Mouse (Mus musculus): Measurements from ENCODE around the gene Nolc1. TPM values are rescaled to one million over a fixed set of nuclear protein-coding genes. Genes with fewer than 3 reads are reported as not detected.
"Not testable (repeated sequence)": the region's sequence is repeated elsewhere in the genome, so short reads cannot be mapped to it uniquely, and the experiment has no call there.

Gene Nolc1
- total RNA-seq, 2 experiments from 2014 or later = 47.8 to 56.4 TPM

DNA sequence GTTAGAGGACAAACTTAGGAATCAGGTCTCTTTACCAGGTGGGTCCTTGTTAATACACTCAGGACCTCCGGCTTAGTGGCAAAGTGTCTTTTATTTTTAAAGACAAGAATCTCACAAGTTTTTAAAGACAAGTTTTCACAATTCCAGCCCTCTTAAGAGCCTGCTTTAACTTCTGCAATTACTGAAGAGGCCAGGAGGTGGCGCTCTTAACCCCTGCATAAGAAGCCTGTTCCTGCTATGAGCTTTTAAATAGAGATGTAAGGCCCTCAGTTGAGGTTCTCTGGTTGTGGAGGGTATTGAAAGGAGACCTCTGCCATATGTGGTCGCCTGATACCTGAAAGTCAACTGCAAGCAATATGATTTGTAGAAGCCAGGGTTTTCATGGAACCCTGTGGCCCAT, 10.7 kb downstream of the Nolc1 start:
- intact Hi-C loops (cut with DNase I) = loop anchor here (10.0 kb wide), 1 partner anchor 168 kb away; no protein-coding TSS in a partner anchor
- peak; percentile 43 for DNase-seq

DNA sequence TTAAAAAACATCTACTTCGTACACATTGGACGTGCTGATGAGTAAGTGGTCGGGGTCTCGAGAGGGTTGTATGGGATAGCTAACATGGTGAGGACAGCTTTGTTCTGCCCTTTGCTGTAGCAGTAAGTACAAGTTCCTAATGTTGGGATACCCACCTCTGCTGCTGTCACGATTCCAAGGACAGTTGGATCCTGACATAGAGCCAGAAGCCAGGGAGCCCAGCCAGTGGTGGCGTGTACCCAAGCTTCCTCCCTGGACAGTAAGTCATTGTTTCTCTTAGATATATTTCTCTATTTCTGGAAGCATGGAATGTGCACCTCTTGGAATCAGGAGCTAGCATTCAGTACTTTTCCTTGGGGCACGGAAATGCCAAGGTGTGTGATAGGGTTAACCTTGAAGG, 12.2 kb downstream of the Nolc1 start:
- intact Hi-C loops (cut with DNase I) = loop anchor here (10.0 kb wide), 1 partner anchor 167 kb away; no protein-coding TSS in a partner anchor
- no peak for DNase-seq

DNA sequence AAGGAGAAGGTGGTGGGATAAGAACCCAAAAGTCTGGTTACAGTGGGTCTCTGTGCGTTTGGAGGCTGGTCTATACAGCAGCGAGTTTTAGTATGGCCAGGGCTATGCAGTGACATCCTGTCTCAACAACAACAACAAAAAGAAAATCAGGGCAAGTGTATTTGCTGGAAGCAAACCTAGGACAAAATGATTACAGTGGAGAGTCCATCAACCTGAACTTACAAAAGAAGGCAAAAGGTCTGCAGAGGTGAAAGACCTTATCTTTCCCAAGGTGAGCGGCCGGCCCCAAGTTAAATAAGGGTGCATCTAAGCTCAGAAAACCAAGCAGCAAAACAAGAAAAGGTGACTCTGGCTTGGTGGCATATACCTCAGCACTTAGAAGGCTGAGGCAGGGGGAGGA, 16.0 kb downstream of the Nolc1 start:
- no peak for DNase-seq
- intact Hi-C loops (cut with DNase I) = no loop called here

DNA sequence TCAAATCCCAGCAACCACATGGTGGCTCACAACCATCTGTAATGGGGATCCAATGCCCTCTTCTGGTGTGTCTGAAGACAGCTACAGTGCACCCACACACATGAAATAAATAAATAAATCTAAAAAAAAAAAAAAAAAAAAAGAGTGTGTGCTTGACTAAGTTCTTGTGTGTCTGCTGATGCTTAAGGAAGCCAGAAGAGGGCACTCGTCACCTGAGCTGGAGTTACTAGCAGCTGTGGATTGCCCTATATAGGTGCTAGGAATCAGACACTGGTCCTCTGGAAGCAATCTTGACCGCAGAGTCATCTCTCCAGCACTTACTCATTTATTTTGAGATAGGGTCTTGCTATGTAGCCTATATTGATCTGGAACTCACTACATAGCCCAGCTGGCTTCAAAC, 18.5 kb downstream of the Nolc1 start:
- intact Hi-C loops (cut with DNase I) = no loop called here
- no peak for DNase-seq

DNA sequence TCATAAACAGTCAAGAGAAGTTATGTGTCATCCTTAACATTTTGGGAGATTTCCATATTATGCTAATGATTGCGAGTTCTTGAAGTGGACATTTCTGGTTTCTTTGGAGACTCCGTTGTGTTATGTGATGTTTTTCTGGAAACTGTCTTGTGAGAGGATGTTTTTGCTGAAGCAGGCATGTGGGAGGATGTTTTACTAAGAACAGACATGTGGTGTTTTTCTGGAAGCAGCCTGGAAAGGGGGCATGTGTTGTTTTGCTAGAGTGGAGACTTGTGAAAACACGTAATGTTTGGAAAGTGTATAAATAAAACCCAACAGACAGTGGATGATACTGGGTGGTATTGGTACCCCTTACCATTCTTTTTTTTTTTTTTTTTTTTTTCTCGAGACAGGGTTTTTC, 19.6 kb downstream of the Nolc1 start:
- intact Hi-C loops (cut with DNase I) = no loop called here
- DNase-seq = no peak

DNA sequence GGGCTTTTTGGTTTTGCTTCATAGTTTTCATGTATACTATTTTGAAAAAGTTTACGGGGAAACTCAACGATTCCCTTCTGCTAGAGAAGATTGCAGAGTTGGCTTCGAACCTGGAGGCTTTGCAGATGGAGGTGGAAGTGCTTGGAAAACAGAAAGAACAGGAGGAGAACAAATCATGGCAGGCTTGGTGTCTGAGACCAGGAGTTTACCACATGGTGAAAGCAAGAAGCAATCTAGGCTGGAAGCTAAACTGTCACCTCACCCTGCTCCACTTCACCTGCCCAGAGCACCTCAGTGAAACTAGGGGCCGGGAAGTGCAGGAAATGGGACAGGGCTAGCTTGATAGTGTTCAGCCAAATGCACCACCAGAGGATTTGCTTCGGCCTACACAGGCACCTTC, 20.7 kb downstream of the Nolc1 start:
- no peak for DNase-seq
- intact Hi-C loops (cut with DNase I) = no loop called here

DNA sequence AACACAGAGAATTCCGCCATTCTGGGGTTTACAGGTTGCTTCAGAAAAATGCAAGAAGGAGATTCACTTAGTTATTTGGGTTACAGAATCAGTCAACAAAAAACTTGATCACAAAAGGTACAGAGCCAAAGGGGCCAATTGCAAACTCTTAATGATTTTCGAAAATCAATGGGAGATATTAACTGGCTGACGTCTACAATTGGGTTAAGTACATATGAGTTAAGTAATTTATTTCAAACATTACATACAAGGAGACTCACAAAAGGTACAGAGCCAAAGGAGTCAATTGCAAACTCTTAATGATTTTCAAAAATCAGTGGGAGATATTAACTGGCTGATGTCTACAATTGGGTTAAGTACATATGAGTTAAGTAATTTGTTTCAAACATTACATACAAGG, 23.9 kb downstream of the Nolc1 start:
- intact Hi-C loops (cut with DNase I) = no loop called here
- no peak for DNase-seq

DNA sequence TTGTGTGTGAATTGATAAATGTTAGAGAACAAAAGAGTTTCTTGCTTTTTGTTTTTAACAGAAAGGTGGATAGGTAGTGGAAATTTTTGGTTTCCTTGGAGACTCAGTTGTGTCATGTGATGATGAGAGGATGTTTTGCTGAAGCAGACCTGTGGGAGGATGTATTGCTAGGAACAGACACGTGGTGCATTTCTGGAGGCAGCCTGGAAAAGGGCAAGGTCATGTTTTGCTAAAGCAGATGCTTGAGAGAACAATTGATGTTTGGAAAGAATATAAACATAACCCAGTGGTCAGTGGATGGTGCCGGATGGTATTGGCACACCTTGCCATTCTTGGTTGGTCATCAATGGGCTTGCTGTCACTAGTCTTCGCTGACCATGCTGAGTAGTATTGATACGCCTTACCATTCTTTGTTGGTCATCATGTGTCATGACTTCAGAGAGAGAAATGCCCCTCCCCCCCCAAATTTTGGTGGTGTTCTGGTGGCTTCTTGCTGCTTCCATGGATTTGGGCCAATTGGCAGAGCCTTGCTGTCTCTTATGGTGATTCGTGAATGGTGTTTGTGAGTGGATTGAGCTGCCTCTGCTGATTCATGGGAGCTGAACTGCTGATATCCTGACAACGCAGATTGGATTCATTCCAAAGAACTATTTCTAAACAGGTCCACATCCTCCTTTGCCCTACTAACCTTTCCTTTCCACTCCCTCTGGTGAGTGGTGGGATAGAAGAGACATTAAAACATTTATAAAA, 27.9 kb downstream of the Nolc1 start:
- intact Hi-C loops (cut with DNase I) = no loop called here
- peak; percentile 7 for DNase-seq

DNA sequence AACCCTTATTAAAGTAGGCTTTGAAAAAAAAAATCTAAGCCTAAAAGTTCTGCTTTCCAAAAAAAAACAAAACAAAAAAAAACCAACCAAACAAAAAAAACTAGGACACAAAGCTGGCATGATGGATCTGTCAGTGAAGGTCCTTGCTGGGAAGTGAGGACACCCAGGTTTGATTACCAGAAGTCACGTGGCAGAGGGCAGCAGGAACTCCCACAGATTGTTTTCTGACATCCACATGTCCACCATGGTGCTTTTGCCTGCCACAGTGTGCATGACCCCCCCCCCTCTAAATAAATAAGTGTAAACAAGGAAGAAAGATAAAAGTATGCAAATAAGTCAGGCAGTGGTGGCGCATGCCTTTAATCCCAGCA, 28.5 kb downstream of the Nolc1 start:
- intact Hi-C loops (cut with DNase I) = no loop called here
- DNase-seq = no peak

DNA sequence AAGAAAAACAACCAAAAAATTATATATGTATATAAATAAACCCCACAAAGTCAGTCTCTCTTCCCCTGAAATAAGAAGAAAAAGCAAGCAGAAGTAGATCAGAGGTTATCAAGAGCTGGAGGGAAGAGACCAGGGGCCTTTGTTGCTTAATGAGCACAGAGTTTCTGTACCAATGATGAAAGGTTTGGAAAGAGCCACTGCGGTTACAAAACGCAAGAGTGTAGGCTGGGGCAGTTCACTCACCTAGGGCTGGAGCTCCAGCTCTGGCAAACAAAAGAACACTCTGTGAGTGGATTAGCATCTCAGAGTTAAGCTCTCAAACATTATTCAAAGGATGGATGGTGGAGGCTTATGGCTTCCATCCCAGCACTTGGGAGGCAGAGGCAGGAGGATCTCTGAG, 34.6 kb downstream of the Nolc1 start:
- intact Hi-C loops (cut with DNase I) = no loop called here
- DNase-seq = no peak

DNA sequence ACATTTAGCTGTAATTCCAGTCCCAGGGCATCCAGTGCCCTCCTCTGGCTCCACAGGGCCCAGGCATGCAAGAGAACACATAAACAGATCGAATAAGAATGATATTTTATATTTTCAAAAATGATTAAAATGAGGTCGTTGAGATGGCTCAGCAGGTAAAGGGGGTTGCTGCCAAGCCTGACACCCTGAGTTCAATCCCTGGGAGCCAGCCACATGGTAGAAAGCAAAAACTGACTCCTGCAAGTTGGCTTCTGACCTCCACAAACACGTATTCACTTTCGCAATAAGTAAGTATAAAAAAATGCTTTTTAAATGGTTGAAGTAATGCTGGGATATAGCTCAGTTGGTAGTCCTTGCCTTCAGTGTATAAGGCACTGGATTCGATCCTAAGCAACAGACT, 35.1 kb downstream of the Nolc1 start:
- no peak for DNase-seq
- intact Hi-C loops (cut with DNase I) = no loop called here

DNA sequence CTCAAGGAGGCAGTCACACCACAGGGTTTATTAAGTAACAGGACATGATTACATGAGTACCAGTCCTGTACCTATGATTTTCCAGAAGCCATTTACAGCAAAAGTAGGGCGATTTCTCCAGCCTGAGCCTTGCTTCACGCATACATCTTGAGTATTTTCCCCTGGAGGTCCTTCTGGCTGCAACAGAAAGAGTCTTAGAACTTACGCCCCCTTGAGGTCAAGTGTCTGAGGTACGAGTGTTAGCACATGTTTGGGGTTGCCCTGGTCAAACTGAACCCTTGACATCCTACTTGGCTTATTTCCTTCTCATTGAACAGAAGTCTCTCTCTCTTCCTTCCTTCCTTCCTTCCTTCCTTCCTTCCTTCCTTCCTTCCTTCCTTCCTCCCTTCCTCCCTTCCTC, 39.0 kb downstream of the Nolc1 start:
- DNase-seq = no peak
- intact Hi-C loops (cut with DNase I) = no loop called here

DNA sequence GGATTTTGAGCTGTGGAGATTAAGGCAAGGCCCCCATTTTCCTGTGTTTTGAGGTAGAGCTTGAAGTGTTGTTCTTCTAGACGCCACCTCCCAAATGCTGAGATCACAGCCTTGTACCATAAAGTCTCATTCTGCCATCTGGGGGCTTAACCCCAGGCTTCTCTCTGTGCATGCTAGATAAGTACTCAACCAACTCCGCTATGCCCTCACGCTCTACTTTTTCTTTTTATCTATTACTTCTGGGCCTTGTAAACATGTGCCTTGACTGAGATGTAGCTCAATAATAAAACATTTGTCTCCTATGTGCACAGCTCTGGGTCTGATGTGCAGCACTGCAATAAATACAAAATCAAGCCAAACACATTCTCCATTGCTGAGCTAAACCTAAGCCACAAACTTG, 43.8 kb downstream of the Nolc1 start:
- intact Hi-C loops (cut with DNase I) = no loop called here
- no peak for DNase-seq

DNA sequence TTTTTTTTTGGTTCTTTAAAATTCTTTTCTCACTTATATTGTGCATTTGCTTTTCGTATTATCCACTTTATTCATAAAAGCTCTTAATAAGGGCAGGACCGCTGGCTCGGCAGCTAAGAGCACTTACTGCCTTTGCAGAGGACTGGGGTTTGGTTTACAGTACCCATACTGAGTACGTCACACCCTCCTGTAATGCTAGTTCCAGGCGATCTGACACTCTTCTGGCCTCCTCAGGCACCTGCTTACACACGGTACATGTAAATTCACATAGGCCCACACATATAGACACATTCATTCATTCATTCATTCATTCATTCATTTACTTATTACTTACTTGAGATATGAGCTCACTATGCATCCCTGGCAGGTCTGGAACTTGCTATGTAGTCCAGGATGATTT, 45.2 kb downstream of the Nolc1 start:
- no peak for DNase-seq
- intact Hi-C loops (cut with DNase I) = no loop called here

DNA sequence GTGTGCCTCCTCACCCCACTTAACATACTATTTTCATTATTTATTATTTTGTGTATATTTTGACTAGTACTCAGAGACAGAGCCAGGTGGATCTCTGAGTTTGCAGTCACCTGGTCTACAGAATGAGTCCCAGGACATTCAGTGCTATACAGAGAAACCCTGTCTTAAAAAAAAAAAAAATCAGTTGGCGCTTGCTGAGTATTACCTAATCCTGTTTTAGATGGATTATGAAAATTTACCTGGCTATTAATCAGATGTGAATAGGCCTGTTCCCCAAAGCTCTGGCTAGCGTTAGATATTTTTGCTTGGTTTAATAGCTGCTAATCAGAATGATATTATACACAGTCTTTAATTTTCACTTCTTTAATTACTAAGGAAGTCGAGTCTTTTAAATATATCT, 48.2 kb downstream of the Nolc1 start:
- intact Hi-C loops (cut with DNase I) = no loop called here
- DNase-seq = no peak

DNA sequence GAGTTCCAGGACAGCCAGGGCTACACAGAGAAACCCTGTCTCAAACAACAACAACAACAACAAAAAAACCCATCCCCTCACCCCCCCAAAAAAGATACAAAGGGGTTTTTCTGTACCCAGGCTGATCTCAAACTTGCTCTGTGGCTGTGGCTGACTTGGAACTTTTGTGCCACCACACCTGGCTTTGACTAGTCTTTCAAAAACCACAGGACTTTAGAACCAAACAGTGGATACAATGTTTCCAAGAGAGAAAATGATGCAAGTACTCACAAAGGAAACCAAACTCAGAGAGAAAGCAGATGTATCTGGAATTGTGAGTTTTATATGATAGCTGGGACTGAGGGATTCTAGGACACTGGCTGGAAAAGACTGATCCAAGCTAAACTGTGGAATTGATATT, 49.0 kb downstream of the Nolc1 start:
- DNase-seq = no peak
- intact Hi-C loops (cut with DNase I) = no loop called here

DNA sequence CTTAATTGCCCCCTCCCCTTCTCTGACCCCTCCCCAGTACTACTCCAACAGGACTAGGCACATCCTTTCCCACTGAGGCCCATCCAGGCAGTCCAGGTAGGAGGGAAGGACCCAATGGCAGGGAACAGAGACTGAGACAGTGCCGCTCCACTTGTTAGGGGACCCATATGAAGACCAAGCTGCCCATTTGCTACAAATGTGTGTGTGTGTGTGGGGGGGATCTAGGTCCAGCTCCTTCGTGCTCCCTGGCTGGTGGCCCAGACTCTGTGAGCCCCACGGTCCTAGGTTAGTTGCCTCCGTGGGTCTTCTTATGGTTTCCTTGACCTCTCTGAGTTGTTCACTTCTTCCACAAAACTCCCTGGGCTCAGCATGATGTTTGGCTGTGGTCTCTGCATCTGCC, 50.6 kb downstream of the Nolc1 start:
- intact Hi-C loops (cut with DNase I) = no loop called here
- no peak for DNase-seq

DNA sequence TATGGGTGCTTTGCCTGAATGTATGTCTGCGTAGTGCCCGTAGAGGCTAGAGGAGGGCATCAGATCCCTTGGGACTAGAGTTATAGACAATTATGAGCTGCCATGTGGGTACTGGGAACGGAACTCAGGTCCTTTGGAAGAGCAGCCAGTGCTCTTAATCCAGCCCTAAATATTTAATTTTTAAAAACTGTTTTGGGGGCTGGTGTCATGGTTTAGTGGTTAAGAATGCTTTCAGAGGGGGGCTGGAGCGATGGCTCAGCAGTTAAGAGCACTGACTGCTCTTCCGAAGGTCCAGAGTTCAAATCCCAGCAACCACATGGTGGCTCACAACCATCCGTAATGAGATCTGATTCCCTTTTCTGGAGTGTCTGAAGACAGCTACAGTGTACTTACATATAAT, 54.1 kb downstream of the Nolc1 start:
- intact Hi-C loops (cut with DNase I); DNase-seq: not testable (repeated sequence)

DNA sequence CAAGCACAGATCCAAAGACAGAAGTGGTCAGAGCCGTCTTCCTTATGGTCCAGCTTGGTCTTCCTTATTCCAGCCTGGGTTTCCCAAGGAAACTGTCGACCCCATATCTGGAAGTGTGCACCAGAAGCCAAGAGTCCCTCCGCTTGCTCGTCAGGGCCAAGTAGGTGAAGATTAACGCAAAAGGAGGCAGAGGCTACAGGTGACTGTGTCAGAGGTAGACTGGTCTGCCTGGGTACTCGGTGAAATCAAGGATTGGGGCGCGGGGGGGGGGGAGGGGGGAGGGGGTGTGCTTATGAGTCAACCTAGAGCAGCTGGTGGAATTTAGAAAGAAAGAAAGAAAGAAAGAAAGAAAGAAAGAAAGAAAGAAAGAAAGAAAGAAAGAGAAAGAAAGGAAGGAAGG, 55.6 kb downstream of the Nolc1 start:
- intact Hi-C loops (cut with DNase I) = no loop called here
- no peak for DNase-seq

DNA sequence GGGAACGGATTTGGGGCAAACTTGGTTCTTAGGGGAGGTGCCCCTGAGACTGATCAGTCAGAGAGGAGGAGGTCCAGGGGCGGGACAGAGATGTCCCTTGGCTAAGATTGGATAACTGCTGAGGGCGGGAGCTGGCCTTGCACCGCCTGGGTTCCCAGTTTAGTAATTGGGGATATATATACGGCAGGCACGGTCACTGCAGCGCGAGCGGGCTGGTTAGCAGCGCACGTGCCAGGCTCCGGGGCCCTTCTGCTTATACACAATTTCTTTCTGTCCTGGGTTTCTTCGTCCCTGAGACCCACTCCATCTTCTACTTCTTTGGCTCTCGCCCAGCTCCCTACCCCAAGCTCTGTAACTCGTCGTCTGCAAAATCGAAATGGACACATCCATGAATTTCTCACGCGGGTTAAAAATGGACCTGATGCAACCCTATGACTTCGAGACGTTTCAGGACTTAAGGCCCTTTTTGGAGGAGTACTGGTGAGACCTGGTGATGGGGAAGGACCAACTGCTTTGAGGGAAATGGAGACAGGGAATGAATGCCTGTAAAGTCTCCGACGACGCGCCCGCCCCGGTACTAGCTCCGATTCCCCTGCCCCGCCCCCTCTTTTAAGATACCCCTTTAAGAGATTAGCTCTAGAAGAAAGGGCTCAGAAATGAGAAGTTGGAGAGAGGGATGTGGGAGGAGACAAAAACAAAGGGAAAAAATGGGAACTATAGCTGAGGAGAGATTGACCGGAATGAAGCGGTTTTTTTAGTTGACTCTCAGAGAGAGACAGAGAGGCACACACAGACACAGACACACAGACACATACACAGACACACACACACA, 56.2 kb downstream of the Nolc1 start, which contains the start of gene Elovl3:
Elovl3 (plus strand) TSS at position 204 of the 832 bp plus-strand sequence.
- DNase-seq = no peak
- intact Hi-C loops (cut with DNase I) = no loop called here

DNA sequence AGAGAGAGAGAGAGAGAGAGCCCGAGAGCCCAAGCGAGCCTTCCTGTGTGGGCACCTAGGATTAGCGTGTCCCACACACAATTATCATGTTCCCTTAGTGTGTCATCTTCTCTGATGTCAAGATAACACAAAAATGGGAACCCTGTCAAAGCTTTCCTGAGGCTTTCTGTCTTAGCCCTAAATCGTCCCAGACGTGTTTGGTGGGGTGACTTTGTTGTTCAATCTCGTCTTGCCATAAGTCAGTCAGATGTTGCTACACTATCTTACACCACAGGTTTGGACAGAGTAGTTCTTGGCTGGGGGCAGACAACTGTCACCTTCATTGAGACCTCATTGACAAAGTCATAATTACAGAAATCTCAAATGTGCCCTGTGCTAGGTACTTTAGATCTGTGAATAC, 56.9 kb downstream of the Nolc1 start:
- intact Hi-C loops (cut with DNase I) = no loop called here
- DNase-seq = no peak

Measured in left cerebral cortex, postnatal 4 days (tissue).